Mouse (Mus musculus) cerebellum, postnatal 36 days (tissue): ENCODE measurements around the gene Mylk.

ENCODE experiments used
- DNase-seq, 2 experiments: peaks; one replicate each; pipeline ENCODE4 v3.0.0; 2021 to 2022; ENCODE audit warnings: mixed read lengths in 2 of 2

The Mylk gene

GRCm38 (mm10) chr16:34855136-34855535 is 110.1 kb downstream of the Mylk start:
- DNase-seq: no peak

DNA sequence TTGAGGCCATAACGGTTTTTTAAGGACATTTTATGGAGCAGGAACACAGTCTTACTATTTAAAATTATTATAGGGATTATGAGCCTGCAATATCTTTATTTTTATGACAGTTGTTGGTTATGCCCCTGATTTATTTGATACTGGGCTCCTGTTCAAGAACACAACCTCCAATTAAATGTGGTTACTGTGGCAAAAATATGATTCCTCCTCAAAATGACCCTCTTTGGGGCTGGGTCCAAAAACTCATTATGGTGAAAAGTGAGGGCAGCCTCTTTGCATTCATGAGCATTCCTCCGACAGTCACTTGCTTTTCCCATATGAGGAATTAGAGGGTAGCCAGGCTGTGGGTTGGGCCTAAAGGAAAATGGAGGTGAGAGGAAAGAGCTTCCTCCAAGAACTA is 110.7 kb downstream of the Mylk start:
- DNase-seq: no peak

DNA sequence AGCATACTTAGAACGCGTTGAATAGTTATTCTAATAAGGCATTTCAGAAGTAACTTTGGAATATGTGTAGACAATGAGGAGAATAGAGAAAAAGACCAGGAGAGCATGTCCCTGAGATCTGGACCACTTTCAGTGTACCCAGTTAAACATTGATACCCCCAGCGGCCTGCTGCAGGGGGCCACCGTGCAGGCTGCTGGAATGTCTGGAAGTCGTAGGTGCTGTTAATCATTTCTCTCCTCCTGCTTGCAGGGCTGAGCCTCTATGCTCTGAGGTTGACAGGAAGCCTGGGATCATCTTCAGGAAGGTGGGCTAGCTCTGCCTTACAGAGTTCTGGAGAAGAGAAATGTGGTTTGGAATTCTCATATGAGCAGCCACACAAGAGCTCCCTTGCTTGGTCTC is 112.6 kb downstream of the Mylk start:
- DNase-seq: no peak

- DNase-seq: no peak
These were observed 115.8 kb downstream of the Mylk start for GRCm38 (mm10) chr16:34860761-34861160.

DNA sequence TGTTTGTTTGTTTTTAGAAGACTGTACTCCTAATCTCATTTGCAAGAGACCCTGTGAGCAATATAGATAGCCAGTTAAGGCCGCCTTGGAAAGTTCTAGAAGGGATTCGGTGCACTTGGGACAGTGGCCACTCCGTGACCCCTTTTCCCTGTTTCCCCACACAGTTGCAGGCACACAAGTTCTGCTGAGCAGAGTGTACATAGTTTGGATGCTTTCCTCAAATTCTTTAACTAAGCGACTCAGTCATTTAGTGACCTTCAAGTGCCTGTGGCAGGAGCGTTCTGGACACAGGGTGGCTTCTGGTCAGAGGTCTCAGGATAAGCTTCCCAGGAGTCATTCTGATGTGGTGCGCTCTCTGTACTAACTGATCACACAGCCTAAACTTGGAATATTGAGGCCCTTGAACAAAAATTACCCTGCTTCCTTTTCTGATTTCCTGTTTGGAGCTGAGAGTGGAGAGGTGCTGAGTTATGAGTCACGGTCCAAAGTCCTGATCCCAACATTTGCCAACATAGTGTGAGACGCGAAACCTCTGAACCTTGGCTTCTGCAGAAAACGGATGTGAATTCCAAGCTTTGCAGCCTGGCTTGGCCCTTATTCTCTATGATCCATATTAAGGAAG is 116.8 kb downstream of the Mylk start:
- DNase-seq: no peak

- no peak for DNase-seq
These were observed 120.4 kb downstream of the Mylk start for GRCm38 (mm10) chr16:34865373-34865772.

DNA sequence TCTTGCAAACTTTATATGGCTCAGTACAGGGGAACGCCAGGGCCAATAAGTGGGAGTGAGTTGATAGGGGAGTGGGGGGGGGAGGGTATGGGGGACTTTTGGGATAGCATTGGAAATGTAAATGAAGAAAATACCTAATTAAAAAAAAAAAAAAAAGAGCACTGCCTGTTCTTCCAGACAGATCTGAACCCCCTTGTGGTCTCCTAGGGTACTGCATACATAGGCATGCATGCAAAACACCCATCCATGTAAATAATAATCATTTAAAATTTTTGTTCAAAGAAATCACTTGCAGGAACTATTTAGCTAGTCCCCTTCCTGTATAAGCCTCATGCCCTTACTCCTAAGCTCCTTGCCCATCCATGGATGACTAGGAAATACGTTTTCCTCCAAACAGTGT is 122.2 kb downstream of the Mylk start:
- DNase-seq: no peak

DNA sequence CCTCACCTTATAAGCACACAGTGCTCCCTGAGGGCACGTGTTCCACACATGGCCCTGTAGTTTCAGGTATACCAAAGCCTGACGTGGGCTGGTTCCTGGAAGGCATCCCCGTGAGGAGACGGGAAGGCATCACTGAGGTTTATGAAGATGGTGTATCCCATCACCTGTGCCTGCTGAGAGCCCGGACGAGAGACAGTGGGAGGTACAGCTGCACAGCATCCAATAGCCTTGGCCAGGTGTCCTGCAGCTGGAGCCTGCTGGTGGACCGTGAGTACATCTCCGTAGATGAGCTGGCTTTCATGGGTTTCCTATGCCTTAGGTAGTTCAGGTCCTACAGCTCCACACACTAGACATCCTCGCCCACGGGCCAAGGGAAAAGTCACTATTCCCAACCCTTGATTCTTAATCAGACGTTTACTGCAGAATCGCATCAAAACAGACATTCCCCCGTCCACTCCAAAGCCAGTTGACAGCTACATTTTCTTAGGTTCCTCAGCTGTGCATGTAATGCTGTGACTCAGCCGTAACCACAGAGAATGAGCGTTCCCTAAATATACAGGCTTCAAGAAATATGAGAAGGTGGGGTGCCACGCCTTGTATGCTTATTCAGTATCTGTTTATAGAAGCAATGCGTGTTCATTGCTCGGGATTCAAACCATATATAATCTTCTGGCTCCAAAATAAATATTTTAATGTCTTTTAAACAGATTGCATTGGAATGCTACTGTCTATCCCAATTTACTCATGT is 135.2 kb downstream of the Mylk start:
- no peak for DNase-seq

DNA sequence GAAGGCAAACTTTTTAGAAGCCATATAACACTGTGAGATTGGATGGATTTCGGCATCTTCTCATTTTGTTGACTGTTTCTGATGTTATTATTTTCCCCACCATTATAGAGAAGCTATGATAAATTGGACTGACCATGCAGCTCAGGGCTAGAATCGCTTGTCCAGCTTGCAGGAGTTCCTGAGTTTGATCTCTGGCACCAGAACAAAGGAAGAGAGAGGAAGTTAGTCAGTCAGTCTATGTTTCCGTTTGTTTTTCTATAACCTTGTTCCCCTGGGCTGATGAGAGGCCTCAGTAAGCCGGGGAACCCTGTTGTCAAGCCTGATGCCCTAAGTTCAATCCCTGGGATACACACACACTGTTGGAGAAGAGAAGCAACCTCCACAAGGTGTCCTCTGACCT is 135.8 kb downstream of the Mylk start:
- no peak for DNase-seq

- DNase-seq: no peak
These were observed 142.0 kb downstream of the Mylk start for GRCm38 (mm10) chr16:34887037-34887436.

- no peak for DNase-seq
These were observed 149.0 kb downstream of the Mylk start for GRCm38 (mm10) chr16:34894016-34894415.

GRCm38 (mm10) chr16:34895916-34896315 is 150.9 kb downstream of the Mylk start:
- DNase-seq: no peak

DNA sequence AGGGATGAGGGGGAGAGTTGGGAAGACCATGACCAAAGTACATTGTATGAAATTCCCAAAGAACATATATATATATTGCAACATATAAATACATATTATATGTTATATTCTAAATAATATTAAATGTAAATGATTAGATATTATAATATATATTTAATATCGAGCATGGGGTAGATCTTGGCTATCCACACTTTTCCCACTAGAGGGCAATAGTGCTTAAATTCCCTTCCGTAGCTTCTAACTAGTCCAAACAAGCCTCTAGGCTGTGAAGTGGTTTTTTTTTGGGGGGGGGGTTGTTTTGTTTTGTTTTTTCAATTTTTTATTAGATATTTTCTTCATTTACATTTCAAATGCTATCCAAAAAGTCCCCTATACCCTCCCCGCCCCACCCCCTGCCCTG is 152.0 kb downstream of the Mylk start:
- no peak for DNase-seq

- DNase-seq: no peak
These were observed 153.2 kb downstream of the Mylk start for GRCm38 (mm10) chr16:34898057-34898789.

DNA sequence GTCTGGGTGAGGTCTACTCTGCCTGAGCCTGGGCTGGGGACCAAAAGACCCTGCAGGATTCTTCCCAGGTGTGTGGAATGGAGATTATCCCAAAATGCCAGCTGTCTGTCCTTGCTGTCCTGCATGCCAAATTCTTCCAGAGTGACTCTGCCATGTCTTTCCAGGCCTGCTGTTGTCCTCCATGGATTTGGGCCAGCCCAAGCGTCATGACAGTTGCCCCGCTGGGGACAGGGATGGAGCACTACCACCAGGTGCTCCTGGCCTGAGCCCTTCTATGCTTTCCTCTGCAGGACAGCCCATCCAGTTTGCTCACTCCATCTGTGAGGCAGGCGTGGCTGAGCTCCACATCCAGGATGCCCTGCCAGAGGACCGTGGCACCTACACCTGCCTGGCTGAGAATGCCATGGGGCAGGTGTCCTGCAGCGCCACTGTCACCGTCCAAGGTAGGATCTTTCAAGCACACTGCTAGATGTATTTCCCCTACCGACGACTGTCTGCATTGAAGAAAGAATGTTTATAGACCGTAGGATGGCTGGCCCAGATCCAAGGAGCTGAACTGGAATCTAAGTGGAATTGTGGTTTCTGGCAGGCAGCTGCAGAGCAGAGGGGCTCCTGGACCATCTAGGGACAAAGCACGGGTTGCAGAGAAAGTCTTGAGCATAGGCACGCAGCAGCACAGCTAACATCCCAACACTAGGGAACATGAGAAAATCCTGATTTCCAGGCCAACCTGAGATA is 154.2 kb downstream of the Mylk start:
- no peak for DNase-seq

DNA sequence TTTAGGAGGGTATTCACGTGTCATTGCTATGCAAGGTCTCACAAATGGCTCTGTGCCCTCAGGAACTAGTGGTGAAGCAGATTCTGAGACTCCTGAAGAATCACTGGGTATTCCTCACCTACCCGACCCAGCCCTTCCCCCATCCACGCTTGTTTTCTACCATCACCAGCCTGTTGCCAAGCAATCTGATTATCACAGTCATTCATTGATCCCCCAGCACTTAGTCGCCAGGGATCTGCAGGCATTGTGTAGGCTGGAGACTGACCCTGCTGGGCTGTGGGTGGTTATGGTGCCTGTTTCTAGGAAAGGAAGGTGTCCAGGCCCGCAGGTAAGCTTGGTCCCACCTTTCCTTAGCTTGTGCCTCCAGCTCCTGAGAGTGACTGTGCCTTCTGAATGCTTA is 155.0 kb downstream of the Mylk start:
- DNase-seq: no peak

GRCm38 (mm10) chr16:34900471-34900870 is 155.5 kb downstream of the Mylk start:
- DNase-seq: no peak

DNA sequence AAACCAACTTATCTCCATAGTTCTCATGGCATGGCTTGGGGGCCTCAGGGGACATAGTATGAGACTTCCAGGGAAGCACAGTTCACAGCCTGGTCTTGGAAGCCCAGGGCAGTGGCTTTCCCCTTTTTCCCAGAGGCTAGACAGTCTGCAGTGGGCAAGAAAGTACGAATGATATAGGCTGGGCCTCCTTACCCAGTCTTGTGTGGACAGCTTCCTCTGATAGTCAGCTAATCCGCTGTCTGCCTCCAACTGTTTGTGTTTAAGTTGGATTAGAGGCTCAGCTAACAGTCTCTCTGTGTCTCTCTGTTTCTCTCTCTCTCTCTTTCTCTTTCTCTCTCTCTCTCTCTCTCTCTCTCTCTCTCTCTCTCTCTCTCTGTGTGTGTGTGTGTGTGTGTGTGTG is 156.0 kb downstream of the Mylk start:
- no peak for DNase-seq

DNA sequence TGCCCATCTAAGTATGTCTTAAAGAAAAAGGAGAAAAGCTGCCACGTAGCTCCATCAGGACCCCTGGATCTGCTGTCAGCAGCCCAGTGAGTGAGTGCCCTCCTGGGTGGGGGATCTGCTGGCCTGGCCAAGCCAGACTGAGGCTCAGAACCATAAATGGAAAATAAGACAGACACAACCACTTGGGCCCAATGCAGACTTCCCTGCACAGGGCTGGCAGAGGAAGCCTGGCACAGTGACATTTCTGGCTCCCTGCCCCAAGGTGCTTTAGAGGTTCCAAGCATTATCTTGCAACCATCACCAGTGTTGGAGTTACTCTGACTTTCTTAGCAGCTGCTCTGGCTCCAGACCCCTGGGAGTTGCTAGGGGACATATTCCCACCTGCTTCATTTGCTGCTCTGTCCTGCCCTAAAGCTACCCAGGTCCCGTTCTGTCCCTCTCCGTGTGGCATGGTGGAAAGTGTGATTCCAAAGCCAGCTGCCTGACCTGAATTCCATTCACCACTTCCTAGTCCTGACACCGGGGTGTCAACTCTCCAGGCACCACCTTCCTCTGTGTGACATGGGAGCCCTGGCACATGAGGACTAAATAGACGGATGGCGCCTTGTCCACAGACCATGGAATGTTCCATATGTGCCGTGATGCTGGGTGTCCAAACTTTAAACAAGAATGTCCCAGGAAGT is 156.7 kb downstream of the Mylk start:
- DNase-seq: peak; percentile 25 to 26

- peak; percentile 47 to 53 for DNase-seq
These were observed 157.3 kb downstream of the Mylk start for GRCm38 (mm10) chr16:34902294-34902680.

DNA sequence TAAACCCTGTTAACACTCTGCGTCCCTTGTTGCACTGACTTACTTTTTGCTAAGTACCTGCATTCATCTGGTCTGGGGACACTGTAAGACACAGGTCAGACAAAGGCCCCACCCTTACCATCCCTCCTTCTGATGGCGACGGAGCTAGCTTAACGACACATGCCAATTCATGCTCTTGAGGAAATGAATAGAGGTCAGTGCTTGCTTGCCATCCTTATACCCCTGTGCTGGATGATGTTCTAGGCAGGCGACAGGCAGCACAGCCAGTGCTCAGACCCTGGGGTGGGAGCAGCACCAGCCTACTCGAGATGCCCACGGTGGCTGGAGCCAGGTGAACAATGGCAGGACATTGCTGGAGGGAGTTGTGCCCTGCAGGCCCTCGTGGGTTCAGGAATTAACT is 157.8 kb downstream of the Mylk start:
- DNase-seq: no peak

GRCm38 (mm10) chr16:34904876-34905275 is 159.9 kb downstream of the Mylk start:
- DNase-seq: no peak

DNA sequence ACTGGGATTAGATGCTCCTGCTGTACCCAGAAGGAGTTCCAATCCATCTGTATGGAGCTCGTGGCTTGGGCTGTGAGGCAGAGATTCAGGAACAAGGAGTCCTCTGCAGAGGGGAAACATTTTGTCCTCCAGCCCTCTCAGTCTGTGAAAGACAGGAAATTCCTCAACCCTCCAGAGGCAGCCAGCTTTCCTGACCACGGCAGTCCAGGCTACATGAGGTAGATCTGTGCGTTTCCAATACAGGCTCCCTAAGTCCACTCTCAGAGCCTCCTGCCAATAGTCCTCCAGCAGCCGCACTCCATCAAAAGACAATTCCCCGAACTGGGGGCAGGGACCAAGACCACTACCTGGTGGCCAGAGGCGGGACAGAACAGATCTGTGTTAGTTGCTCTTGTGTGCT is 164.4 kb downstream of the Mylk start:
- DNase-seq: no peak
